Mouse (Mus musculus) bone marrow macrophage, adult 2 months (primary cell): ENCODE measurements around the gene Eral1.

ENCODE experiments used
- CTCF ChIP-seq: IDR thresholded peaks from 2 replicates; pipeline ENCODE4 v1.5.1; 2012; ENCODE audit warnings: low read depth, mild to moderate bottlenecking, low read length, moderate library complexity
- POLR2A ChIP-seq: IDR thresholded peaks from 2 replicates; pipeline ENCODE4 v1.6.1; 2012; ENCODE audit warnings: mild to moderate bottlenecking, low read depth, low read length, borderline replicate concordance

- TF ChIP-seq POLR2A (no peak), CTCF (no peak)
These were observed 39.3 kb downstream of the Eral1 start for GRCm38 (mm10) chr11:78040878-78041277.
